Mouse (Mus musculus): Measurements from ENCODE around the gene Abhd16b.
"Not testable (repeated sequence)": the region's sequence is repeated elsewhere in the genome, so short reads cannot be mapped to it uniquely, and the experiment has no call there.

Gene Abhd16b

DNA sequence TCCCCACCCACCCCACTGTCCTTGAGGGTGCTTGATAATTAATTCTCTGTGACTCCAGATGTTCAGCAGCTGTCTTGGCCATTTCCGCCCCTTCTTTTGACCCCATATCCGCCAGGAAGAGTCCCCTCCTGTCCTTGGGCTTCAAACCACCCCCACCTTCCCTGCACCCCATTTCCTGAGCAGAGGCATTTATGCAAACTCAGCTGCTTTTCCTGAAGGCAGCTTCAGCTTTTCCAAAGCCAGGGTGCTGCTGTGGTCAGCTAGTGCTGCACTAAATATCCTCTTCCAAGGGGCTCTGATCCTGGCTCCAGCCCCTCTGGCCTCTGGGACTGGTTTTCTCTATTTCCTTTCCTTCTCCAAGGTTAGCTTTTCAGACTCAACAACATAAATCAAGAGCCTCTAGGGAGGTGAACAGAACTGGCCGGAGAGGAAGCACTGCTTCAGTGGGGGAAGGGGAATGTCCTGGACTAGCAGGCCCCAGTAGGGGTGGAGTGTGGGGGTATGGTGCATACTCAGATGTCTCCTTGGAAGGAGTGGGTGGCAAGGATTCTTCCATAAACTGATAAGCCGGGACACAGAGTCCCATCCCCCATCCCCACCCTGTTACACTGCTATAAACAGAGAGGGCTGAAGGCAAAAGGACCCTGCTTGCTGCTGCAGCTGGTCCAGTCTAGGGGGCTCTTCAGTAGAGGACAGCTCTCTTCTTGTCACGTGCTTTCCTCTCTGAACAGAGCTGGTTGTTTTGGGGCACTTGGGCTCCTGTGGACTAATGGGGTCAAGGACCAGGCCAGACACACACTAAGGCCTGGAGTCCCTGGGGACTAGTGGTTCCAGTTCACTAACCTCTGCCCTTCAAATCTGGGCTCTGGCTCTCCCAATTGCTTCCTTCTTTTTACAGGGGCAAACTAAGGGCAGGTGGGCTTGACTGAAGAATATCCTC lies 5.4 kb upstream of the Abhd16b start:
- DNase-seq (ENCODE audit: low spot score): peak; percentile 93

DNA sequence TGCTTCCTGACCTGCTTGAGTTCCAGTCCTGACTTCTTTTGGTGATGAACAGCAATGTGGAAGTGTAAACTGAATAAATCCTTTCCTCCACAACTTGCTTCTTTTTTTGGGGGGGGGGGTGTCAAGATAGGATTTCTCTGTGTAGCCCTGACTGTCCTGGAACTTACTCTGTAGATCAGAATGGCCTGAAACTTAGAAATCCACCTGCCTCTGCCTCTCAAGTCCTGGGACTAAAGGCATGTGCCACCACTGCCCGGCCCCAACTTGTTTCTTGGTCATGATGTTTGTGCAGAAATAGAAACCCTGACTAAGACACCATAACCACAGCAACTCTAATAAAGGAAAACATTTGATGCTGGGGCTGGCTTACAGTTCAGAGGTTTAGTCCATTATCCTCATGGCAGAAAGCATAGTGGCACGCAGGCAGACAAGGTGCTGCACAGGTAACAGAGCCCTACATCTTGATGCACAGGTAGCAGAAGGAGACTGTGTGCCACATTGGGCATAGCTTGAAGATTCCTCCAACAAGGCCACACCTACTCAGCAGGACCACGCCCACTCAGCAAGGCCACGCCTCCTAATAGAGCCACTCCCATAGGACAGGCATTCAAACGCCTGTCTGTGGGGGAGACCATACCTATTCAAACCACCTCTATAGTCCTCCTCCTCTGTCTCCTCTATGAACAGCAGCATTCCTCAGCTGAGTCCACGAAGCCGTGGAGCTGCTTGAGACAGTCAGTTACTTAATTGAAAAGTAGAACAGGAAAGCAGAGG lies 1.4 kb upstream of the Abhd16b start:
- DNase-seq (ENCODE audit: low spot score): no peak

DNA sequence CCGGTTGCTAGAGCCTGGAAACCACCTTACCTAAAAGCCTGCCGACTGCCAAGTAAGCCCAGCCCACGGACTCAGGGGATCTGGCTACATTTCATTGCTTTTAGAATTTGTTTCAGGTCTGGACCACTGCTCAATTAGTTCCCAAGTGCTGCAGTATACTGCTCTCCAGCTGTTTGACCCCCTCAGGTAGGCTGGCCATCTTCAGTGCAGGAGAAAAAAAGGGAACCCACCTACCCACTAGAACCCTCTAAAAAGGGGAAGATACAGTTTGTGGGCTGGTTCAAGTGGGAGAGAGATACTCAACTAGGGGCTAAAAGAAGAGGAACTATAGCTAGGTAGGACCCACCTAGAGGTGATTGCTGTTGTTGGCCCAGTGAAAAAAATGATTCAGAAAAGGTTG lies 800 bp upstream of the Abhd16b start:
- peak; percentile 29 for DNase-seq (ENCODE audit: low spot score)

DNA sequence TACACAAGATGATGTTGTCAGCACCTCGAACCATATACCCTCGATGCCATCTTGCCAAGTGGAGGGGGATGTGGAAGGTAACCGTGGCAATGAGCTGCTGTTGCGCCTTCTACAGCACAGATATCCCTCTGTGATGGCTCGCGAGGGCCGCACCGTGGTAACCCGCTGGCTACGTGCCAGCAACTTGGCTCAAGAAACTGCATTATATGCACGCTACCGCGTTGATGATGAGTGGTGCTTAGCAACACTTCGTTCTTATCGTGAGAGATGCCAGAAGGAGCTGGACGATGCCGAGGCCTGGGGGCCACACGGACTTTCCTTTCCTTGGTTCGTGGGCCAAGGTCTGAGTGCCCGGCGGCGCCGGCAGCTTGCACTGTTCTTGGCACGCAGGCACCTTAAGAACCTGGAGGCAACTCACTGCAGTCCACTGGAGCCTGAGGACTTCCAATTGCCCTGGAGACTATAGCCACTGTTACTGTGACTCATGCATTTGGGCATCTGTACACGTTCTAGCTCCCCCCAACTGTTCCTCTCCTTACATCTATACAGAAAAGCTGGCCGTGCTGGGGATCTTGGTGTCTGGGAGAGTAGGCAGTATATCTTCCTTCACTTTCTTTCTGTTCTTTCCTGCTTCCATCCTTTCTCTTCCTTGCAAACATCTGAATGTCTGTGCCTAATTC lies 1.4 kb downstream of the Abhd16b start:
- peak; percentile 87 for DNase-seq (ENCODE audit: low spot score)

DNA sequence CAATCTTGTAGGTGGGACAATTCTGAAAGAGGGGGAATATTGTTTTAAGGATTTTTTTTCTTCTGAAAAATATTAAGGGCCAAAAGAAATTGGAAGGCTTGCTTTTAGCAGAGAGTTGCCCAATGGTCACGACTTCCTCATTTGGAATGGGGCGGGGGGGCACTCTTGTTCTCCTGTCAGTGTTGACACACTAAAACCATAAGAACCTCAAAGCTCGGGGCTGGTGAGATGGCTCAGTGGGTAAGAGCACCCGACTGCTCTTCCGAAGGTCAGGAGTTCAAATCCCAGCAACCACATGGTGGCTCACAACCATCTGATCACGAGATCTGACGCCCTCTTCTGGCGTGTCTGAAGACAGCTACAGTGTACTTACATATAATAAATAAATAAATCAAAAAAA lies 2.8 kb downstream of the Abhd16b start:
- not testable (repeated sequence) for DNase-seq (ENCODE audit: low spot score)

DNA sequence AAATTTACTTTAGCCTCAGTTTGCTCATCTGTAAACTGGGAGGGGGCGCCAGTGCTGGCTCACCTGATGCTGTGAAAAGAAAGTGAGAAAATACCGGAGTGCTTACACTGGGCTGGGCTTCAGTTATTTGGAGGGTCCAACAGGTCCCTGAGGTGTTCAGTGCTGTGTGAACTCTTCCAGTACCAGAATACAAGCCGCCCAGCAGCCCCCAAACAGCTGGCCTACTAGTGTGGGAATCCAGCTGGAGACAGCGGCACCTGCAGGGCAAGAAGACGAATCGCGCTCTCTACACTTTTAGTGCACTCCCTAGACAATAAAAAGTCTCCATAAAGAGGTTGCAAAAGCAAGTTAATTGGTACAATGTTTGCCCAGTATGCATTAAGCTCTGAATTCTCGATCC lies 3.3 kb downstream of the Abhd16b start:
- peak; percentile 84 for DNase-seq (ENCODE audit: low spot score)

DNA sequence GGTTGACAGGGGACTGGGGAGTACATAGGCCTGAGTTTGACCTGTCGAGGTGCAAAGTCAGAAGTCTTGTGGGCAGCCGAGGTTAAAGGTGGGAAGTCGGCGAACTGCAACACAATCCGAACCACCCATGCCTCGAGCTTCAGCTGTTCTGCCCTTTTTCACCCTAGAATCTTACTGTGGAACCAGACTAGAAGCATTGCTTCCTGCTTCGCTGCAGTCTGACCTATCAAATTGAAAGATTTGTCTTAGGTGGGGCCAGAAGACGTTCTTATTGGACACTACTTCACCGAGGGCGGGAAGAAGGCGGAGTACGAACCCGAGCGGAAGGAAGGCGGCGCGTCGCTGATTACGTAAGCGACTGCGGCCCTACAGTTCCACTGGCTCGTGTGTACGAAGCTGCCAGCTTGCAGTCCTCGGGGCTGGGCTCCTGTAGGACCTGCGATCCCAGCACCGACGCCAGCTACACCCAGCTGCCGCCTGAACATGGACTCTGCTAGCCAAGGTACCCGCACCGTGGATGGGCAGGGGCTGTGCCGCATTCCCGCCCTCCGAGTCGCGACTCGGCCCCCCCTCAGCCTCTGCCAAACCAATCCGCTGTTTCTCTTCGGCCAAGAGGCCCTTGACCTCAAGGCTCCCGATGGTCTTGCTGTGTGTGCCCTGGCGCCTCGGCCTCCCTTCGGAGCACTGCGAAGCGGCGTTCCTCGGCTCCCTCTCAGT lies 4.0 kb downstream of the Abhd16b start, which contains the start of gene Tpd52l2:
Tpd52l2 (plus strand) TSS at position 312 of the 717 bp plus-strand sequence.
- DNase-seq (ENCODE audit: low spot score): peak; percentile 98

DNA sequence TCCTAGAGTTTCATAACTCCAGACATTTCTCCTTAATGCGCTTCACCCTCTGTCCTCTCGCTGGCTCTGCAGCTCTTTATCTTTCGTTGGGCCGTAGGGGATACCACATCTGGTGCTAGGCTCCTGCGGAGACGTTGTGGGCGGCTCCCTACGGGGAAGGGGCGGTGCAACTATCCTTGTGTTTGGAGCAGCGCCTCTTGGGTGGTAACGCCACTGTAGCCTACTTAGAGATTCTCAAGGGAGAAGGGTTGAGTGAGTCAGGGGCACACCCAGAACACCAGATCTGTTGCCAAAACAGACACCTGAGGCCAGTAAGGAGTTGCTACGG lies 4.5 kb downstream of the Abhd16b start:
- DNase-seq (ENCODE audit: low spot score): peak; percentile 95

DNA sequence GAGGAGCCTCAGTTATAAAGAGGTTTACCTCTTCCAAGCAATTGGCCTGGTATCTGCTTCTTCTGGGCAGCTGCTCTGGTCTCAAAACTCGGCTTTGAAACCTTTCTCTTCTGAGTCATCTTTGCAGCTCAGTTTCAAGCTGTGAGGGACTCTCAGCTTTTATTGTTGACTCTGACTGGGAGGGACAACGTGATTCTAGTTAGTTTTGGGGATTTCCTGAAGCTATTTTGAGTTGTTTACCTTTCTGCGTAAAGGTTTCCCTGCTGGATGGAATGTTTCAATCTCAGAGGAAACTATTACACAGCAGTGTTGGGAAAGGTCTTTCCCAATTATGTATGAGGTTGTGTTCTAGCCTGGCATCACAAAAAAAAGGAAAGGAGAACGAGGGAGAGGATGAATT lies 5.6 kb downstream of the Abhd16b start:
- DNase-seq (ENCODE audit: low spot score): no peak

DNA sequence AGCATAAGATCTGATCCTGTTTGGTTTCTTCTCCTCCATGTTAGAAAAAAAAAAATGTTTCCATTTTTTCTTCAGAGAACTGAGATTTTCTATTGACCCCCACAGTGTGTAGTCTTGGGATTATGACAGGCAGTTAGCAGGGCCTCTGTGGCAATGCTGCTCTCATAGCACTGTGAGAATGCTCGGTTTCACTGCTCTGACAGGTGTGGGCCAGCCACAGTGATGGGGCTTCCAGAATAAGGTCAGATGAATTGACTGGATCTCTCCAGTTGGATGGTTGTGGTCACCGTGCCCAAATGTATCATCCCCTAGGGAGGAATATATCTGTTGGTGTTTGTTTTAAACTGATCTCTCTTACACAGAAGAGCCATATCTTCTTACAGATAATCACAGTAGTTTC lies 16.2 kb downstream of the Abhd16b start:
- no peak for DNase-seq (ENCODE audit: low spot score)

DNA sequence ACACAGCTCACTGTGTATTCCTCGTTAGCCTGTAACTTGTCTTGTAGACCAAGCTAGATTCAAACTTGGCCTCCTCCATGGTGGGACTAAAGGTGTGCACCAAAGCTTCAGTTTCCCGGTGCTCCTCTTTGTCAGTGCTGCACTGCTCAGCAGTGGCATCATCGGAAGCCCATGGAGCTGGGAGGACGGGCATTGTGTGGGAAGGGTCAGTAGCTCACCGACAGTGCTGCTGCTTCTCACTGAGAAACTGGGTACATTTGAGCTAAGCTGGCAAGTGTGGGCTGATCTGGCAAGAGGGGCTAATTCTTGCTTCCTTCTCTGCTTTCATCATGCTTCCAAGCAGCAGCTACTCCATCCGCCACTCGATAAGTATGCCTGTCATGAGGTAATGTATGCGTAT lies 18.2 kb downstream of the Abhd16b start:
- DNase-seq (ENCODE audit: low spot score): no peak

DNA sequence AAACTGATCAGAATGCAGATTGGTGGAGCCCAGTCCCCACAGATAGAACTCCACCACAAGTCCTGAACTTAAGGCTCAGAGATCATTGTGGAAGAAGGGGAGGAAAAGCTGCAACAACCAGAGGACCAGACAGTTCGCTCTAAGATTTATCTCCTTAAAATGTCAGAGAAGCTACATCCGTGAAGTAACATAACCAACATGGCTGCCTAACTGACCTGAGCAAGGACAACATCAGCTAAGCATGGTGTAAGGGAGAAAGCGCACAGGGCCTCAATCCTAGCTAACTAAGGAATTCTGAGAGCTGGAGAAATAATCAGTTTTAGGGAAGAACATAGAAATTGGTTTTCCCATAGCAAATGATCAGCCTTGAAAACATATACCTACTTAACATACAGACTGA lies 26.2 kb downstream of the Abhd16b start:
- DNase-seq (ENCODE audit: low spot score): peak; percentile 45

DNA sequence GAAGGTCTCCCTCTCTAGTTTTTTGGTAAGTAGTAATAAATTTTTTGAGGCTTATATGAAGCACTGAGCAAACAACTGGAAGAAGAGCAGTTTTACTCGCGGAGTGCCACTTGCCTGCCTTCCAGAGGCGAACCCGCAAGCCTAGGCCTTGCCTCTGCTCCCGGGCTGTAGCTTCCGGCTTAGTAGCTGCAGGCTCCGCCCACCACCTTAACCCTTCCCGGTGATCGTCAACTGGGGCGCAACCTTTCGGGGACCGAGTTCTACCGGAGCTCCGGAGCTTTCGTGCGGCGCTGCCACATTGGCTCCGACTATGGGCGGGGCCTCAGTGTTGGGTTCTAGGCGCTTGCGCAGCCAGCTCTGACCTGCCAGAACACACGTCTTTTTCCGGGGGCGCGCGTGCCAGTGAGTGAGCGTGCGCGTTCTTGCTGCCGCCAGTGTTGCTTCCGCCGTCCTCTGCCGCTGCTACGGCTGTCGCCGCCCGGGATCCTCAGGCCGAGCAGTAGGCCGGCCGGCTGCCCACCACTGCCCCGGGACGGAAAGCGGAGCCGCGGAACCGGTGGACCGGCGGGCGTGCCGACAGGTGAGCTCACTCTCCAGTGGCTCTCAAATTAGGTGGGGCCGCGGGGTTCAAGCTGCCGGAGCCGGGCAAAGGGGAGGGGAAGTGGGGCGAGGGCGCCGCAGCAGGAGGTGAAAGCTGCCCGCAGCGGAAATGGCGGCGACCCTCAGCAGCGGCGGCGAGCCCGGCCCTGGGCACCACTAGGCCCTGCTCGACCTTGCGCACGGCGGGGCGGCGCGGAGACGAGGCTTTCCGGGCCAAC lies 27.3 kb downstream of the Abhd16b start, which contains the start of gene Dnajc5:
Dnajc5 (plus strand) TSS at position 368 of the 818 bp plus-strand sequence.
- DNase-seq (ENCODE audit: low spot score): peak; percentile 98

DNA sequence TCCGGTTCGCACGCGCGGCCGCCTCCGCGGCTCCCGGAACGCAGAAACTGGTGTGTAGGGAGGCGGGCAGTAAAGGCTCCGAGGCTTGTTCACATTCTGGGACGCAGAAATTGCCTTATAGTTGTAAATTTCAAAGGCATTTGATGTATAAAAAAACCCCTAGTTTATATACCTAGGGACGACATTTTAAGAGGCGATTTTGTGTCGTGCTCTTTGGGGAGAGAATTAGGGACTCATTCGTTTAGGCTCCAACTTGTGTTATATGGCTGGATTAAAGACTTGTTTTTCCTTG lies 27.9 kb downstream of the Abhd16b start:
- no peak for DNase-seq (ENCODE audit: low spot score)

DNA sequence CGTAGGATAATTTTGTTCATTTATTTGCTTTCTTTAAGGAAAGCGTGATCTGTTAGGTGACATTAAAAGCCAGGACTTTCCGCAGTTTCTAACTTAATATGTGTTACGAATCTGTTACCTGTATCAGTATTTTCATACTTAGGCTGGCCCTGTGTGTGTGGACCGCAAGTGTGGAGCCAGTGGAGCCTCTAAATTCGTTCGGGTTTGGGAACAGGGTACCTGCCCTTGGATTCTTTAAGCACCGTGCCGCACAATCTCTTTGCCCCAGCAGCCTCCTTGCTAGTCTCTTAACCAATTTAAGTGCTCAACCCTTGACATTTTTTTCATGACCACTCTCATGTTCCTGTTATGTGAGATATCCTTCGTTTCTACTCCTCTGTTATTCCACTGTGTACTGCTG lies 28.5 kb downstream of the Abhd16b start:
- DNase-seq (ENCODE audit: low spot score): no peak

DNA sequence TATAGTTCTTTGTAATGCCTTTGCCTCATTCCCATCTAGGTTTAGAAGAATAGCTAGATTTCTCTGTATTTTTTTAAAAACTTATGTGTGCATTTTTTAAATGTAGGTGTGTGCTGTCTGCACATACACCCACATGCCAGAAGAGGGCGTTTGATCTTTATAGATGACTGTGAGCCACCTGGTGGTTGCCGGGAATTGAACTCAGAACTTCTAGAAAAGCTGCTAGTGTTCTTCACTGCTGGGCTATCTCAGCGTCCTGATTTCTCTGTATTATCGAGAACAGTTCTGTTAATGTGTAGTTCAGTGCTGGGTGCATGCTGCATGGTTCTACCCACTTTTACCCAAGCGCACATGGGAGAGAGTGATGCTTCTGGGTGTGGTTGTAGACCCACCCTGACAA lies 29.8 kb downstream of the Abhd16b start:
- DNase-seq (ENCODE audit: low spot score): peak; percentile 42

DNA sequence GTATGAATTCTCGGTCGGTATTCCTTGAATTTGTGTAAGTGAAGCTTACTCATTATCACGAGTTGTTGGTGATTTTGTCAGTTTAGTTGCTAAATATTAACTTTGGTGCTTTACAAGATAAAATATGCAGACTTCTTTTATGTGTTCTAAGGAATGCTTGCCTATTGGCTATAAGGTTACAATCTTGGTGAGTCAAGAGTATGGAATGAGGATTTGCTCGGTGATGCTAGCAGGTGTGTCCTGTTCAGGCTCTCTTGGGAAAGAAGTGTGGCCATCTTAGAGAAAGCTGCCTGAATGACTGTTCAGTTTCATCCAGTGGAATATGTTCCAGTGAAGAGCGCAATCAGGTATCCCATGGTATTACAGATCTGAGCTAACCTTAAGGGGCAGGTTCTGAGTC lies 32.5 kb downstream of the Abhd16b start:
- no peak for DNase-seq (ENCODE audit: low spot score)

DNA sequence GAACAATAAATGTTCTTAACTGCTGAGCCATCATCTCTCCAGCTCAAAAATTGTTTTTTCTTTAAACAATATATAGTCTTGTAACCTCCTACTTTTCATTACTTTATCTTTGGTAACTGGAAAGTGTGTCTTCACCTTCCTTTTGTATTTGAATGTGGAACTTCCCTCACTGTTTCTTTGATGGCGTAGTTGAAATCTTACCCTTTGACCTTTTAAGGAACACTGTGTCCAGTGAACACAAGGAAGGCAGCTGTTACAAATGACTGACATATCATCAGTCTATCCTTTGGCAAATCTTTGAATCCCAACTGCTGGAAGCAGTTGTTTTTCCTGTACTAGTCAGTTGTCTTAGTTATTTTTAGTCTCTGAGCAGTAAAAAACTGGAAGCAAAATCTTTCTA lies 36.1 kb downstream of the Abhd16b start:
- no peak for DNase-seq (ENCODE audit: low spot score)

DNA sequence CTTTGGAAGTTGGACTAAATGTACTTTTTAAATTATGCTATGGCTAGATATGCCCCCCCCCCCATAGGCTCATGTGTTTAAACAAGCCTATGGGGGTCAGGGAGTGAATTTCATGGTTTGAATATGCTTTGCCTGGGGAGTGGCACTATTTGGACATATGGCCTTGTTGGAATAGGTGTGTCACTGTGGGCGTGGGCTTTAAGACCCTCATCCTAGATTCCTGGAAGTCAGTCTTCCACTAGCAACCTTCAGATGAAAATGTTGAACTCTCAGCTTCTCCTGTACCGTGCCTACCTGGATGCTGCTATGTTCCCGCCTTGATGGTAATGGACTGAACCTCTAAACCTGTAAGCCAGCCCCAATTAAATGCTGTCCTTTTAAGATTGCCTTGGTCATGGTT lies 39.6 kb downstream of the Abhd16b start:
- no peak for DNase-seq (ENCODE audit: low spot score)

DNA sequence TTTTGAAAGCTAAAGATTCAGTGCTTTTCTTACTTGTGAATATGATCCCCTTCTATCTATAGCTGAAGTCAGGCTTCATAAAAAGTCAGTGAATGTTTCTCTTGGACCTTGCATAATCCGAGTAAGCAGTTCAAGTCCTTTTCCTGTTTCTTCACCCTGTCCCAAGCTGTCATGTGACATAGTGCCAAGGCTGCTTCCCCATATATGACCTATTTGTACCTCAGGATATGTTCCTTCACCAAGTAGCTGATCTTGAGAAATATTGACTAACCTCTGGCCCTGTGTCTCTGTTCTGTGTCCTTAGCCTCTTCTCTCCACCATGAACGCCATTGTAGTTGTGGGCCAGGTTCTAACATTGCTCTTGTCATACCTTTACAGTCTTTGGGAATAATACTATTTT lies 43.4 kb downstream of the Abhd16b start:
- DNase-seq (ENCODE audit: low spot score): no peak

DNA sequence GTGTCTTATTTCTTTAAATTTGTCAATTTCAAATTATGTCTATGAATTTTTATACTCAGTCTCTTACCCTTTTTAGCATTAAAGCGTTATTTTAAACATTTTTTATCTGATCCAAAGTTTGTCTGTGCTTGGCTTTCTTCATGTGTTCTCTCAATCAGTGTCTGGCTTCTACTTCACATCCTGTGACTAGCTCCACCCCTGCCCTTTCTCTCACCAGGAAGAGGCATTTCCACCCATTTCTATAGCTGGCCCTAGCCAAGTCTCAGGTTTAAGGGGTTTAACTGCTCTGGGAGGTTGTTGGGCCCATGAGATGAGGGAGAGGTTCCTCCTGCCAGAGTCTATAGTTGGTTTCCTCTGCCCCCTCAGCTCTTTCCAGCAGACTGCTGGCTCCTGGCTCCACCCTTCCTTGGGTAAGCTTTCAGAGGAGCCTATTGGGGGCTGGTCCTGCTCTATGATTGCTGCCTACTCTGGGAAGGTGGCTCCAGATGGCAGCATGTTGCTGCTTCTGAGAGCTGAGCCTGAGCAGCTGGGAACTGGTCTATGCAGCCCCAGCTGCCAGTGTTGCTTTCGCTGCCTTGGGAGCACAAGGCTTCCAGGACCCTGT lies 44.5 kb downstream of the Abhd16b start:
- DNase-seq (ENCODE audit: low spot score): peak; percentile 78

Data from MN1 (cell line).